Mouse (Mus musculus) megakaryocyte, embryonic 14.5 days (primary cell): ENCODE data around the gene Igf1r.

Source experiments
- FLI1 ChIP-seq: IDR thresholded peaks from 2 replicates; pipeline ENCODE4 v1.6.1; 2012; ENCODE audit warnings: low read length, inconsistent platforms, mixed read lengths
- GATA1 ChIP-seq: IDR thresholded peaks from 3 replicates; pipeline ENCODE4 v1.6.1; 2012; ENCODE audit warnings: mixed read lengths, low read length, inconsistent platforms, borderline replicate concordance

- TF ChIP-seq GATA1 (no peak), FLI1 (no peak)
These were observed 324.6 kb downstream of the Igf1r start for GRCm38 (mm10) chr7:68277054-68277896.
